Comparison of ENCODE assay signal across 15 mouse cellular contexts in genomic region chr3:145632888-145633287, GRCm38 (mm10). TPM values are rescaled to one million over a fixed set of nuclear protein-coding genes. Genes with fewer than 3 reads are reported as not detected.
A peak's percentile ranks its signal among the peaks of the same experiment; 100 is the strongest.
DNase-seq lines count a peak whose midpoint lies in the region; ATAC-seq and TF ChIP-seq lines count a peak whose summit lies in the region.
"Had no signal": no experiment of that assay in that cellular context is flagged by ENCODE, and none has a peak within 500 bp of the region (broad histone marks: within the 10 kb centered on the region; RNA-seq: fewer than 3 reads in every experiment).

No protein-coding gene starts in this region.

- no peaks in the 10 kb centered on the region for H3K9me3 ChIP-seq in lung, postnatal 0 days (ENCODE audit: low read length)
- H3K9me3 ChIP-seq in embryonic facial prominence, embryonic 11.5 days (replicated peaks; ENCODE audit: control insufficient read depth, low read length), result no peaks in the 10 kb centered on the region
- no peaks in the 10 kb centered on the region for H3K9me3 ChIP-seq in kidney, embryonic 14.5 days (ENCODE audit: control insufficient read depth, low read length)
- no peaks in the 10 kb centered on the region for H3K9me3 ChIP-seq in liver, embryonic 12.5 days (replicated peaks)
- H3K9me3 ChIP-seq: limb, embryonic 12.5 days had no signal

- 24% methylated on average over 6 of the region's 6 CpGs for WGBS in lung, postnatal 0 days
- 20% methylated on average over 6 of the region's 6 CpGs for WGBS in embryonic facial prominence, embryonic 11.5 days
- WGBS in kidney, embryonic 14.5 days, result 14% methylated on average over 6 of the region's 6 CpGs
- WGBS in liver, embryonic 12.5 days (ENCODE audit: insufficient replicate concordance), result 22% methylated on average over 6 of the region's 6 CpGs

- peak; percentile 68 for DNase-seq in lung, postnatal 0 days (ENCODE audit: low spot score)
- no peak for DNase-seq in lung, postnatal 14 days
- peak; percentile 53 for DNase-seq in embryonic facial prominence, embryonic 11.5 days (ENCODE audit: low spot score)
- no peak for DNase-seq in urinary bladder, postnatal 14 days (ENCODE audit: low spot score)
- DNase-seq in layer of hippocampus, postnatal 10 days (ENCODE audit: low spot score in 2 of 2), result no peak
- DNase-seq: adrenal gland, postnatal 14 days; cerebellum, adult 18-20 months; gastrocnemius, postnatal 14 days; heart, postnatal 10 days had no signal

- peak; percentile 66; the same call in 1 of the 2 replicates for TF ChIP-seq EP300 in lung, postnatal 0 days (IDR thresholded peaks at IDR 0.05)

- TF ChIP-seq CTCF in lung, postnatal 0 days (IDR thresholded peaks at IDR 0.05), result no peak

- no peak overlapping the region for H3K27ac ChIP-seq in lung, postnatal 0 days (ENCODE audit: low read length)
- no peak overlapping the region for H3K27ac ChIP-seq in embryonic facial prominence, embryonic 11.5 days (replicated peaks; ENCODE audit: low read depth, low read length)
- H3K27ac ChIP-seq in kidney, embryonic 14.5 days (ENCODE audit: low read depth, low read length), result no peak overlapping the region
- H3K27ac ChIP-seq in liver, embryonic 12.5 days, result no peak overlapping the region
- H3K27ac ChIP-seq: limb, embryonic 12.5 days had no signal

- no peaks in the 10 kb centered on the region for H3K27me3 ChIP-seq in lung, postnatal 0 days (replicated peaks; ENCODE audit: insufficient read depth, low read length)
- no peaks in the 10 kb centered on the region for H3K27me3 ChIP-seq in embryonic facial prominence, embryonic 11.5 days (ENCODE audit: control insufficient read depth, insufficient read depth, low read length)
- no peaks in the 10 kb centered on the region for H3K27me3 ChIP-seq in kidney, embryonic 14.5 days (ENCODE audit: control insufficient read depth, insufficient read depth, low read length)
- H3K27me3 ChIP-seq in liver, embryonic 12.5 days (replicated peaks), result no peaks in the 10 kb centered on the region; the same call in 1 of the 2 replicates
- H3K27me3 ChIP-seq: limb, embryonic 12.5 days had no signal

- H3K4me3 ChIP-seq in lung, postnatal 0 days (ENCODE audit: low read depth, low read length), result no peak overlapping the region
- no peak overlapping the region for H3K4me3 ChIP-seq in embryonic facial prominence, embryonic 11.5 days (ENCODE audit: low read depth, low read length)
- no peak overlapping the region for H3K4me3 ChIP-seq in kidney, embryonic 14.5 days (ENCODE audit: low read length)
- no peak overlapping the region for H3K4me3 ChIP-seq in liver, embryonic 12.5 days
- H3K4me3 ChIP-seq: limb, embryonic 12.5 days; myocyte had no signal

- H3K4me1 ChIP-seq in lung, postnatal 0 days (ENCODE audit: insufficient read depth, low read depth, low read length), result no peaks in the 10 kb centered on the region
- no peaks in the 10 kb centered on the region for H3K4me1 ChIP-seq in embryonic facial prominence, embryonic 11.5 days (ENCODE audit: control insufficient read depth, insufficient read depth, low read length)
- H3K4me1 ChIP-seq in kidney, embryonic 14.5 days (ENCODE audit: control insufficient read depth, insufficient read depth, low read length), result peaks cover 14% of the 10 kb centered on the region
- no peaks in the 10 kb centered on the region for H3K4me1 ChIP-seq in liver, embryonic 12.5 days

- ATAC-seq in lung, postnatal 0 days, result peak; percentile 75
- no peak for ATAC-seq in embryonic facial prominence, embryonic 11.5 days (replicated peaks; ENCODE audit: insufficient number of reproducible peaks, low FRiP score, low TSS enrichment, low read depth)
- ATAC-seq in kidney, embryonic 14.5 days (ENCODE audit: low FRiP score, low TSS enrichment), result peak; percentile 30
- no peak for ATAC-seq in liver, embryonic 12.5 days

- H3K36me3 ChIP-seq in lung, postnatal 0 days (ENCODE audit: insufficient read depth, low read length), result no peaks in the 10 kb centered on the region
- H3K36me3 ChIP-seq in embryonic facial prominence, embryonic 11.5 days (replicated peaks; ENCODE audit: control insufficient read depth, insufficient read depth, low read depth, low read length), result no peaks in the 10 kb centered on the region
- H3K36me3 ChIP-seq in kidney, embryonic 14.5 days (ENCODE audit: control insufficient read depth, insufficient read depth, low read length), result no peaks in the 10 kb centered on the region
- H3K36me3 ChIP-seq in liver, embryonic 12.5 days, result no peaks in the 10 kb centered on the region
- H3K36me3 ChIP-seq: limb, embryonic 12.5 days had no signal

- no peak overlapping the region for H3K9ac ChIP-seq in lung, postnatal 0 days (replicated peaks; ENCODE audit: low read depth)
- no peak overlapping the region for H3K9ac ChIP-seq in embryonic facial prominence, embryonic 11.5 days (replicated peaks; ENCODE audit: low read length)
- H3K9ac ChIP-seq in kidney, embryonic 14.5 days (ENCODE audit: low read depth, low read length), result no peak overlapping the region
- H3K9ac ChIP-seq in liver, embryonic 12.5 days, result no peak overlapping the region
- H3K9ac ChIP-seq: limb, embryonic 12.5 days had no signal

- H3K4me2 ChIP-seq in lung, postnatal 0 days (replicated peaks; ENCODE audit: low read depth, low read length), result no peak overlapping the region
- no peak overlapping the region for H3K4me2 ChIP-seq in embryonic facial prominence, embryonic 11.5 days (ENCODE audit: low read depth, low read length)
- no peak overlapping the region for H3K4me2 ChIP-seq in kidney, embryonic 14.5 days (replicated peaks; ENCODE audit: low read depth, low read length)
- no peak overlapping the region for H3K4me2 ChIP-seq in liver, embryonic 12.5 days
- H3K4me2 ChIP-seq: limb, embryonic 12.5 days had no signal

RNA-seq across cellular contexts. Expression of gene Ccn1, which starts 16.9 kb away (rescaled TPM):
- 124 and 131 TPM in 2 replicates for polyA plus RNA-seq in lung, postnatal 0 days (2015; fragmentation: Nextera tagmentation; extraction: Ambion mirVana)
- 28.9 and 29.6 TPM in 2 replicates for polyA plus RNA-seq in embryonic facial prominence, embryonic 11.5 days (2014; fragmentation: Nextera tagmentation; extraction: Ambion mirVana)
- polyA plus RNA-seq in kidney, embryonic 14.5 days (2014; fragmentation: Nextera tagmentation; extraction: Ambion mirVana), result 22.4 and 30.9 TPM in 2 replicates
- 11.1 and 11.3 TPM in 2 replicates for polyA plus RNA-seq in liver, embryonic 12.5 days (2016; fragmentation: Nextera tagmentation; extraction: Ambion mirVana)
- 1 to 10 TPM; 6.1 to 6.8 TPM for total RNA-seq in layer of hippocampus, postnatal 10 days (2021)
- total RNA-seq: megakaryocyte progenitor cell, adult 5-6 weeks; MEL had no signal

RNA-seq across cellular contexts. Expression of gene Znhit6, which starts 56.9 kb away (rescaled TPM):
- polyA plus RNA-seq in lung, postnatal 0 days (2015; fragmentation: Nextera tagmentation; extraction: Ambion mirVana), result 14.4 and 16.3 TPM in 2 replicates
- polyA plus RNA-seq in embryonic facial prominence, embryonic 11.5 days (2014; fragmentation: Nextera tagmentation; extraction: Ambion mirVana), result 47.2 and 47.5 TPM in 2 replicates
- polyA plus RNA-seq in kidney, embryonic 14.5 days (2014; fragmentation: Nextera tagmentation; extraction: Ambion mirVana), result 36.2 and 41.7 TPM in 2 replicates
- polyA plus RNA-seq in liver, embryonic 12.5 days (2016; fragmentation: Nextera tagmentation; extraction: Ambion mirVana), result 25.7 and 26.1 TPM in 2 replicates
- 10 to 100 TPM; 22.9 to 28.7 TPM for total RNA-seq in layer of hippocampus, postnatal 10 days (2021)

Comparison
In these comparisons a context has a peak if more than half of its experiments do, and no peak if none do; other contexts are left out.
1. DNase-seq: peak in lung, postnatal 0 days (single experiment) and embryonic facial prominence, embryonic 11.5 days (single experiment); none in lung, postnatal 14 days (single experiment), urinary bladder, postnatal 14 days (single experiment) and layer of hippocampus, postnatal 10 days (0 of 2).
2. ATAC-seq: peak in lung, postnatal 0 days (single experiment) and kidney, embryonic 14.5 days (single experiment); none in embryonic facial prominence, embryonic 11.5 days (single experiment) and liver, embryonic 12.5 days (single experiment).